Comparison of ENCODE assay signal across 8 mouse cellular contexts in genomic region chr14:18511094-18511493, GRCm38 (mm10).
DNase-seq lines count a peak whose midpoint lies in the region.

No protein-coding gene starts in this region.

- intact Hi-C loops in heart, postnatal 10 days (cut with DNase I), result no loop called here

- peak; percentile 8 to 16 for DNase-seq in heart, postnatal 10 days
- DNase-seq in heart, adult 8-10 months (ENCODE audit: low spot score), result no peak
- DNase-seq in 3T3-L1 (ENCODE audit: low read depth, low spot score), result peak; percentile 48
- peak; percentile 46 for DNase-seq in NIH3T3 (ENCODE audit: low read depth)
- DNase-seq in lung, postnatal 36 days, result peak; percentile 8
- no peak for DNase-seq in spleen, postnatal 36 days (ENCODE audit: low spot score in 2 of 2)
- no peak for DNase-seq in frontal cortex, postnatal 36 days (ENCODE audit: low spot score in 2 of 2)
- DNase-seq in adipocyte (ENCODE audit: low spot score), result no peak

Comparison
In these comparisons a context has a peak if more than half of its experiments do, and no peak if none do; other contexts are left out.
1. DNase-seq: peak in heart, postnatal 10 days (2 of 2), 3T3-L1 (single experiment), NIH3T3 (single experiment) and lung, postnatal 36 days (single experiment); none in heart, adult 8-10 months (single experiment), spleen, postnatal 36 days (0 of 2), frontal cortex, postnatal 36 days (0 of 2) and adipocyte (single experiment).